Mouse (Mus musculus): Measurements from ENCODE around the gene Dpt. TPM values are rescaled to one million over a fixed set of nuclear protein-coding genes. Genes with fewer than 3 reads are reported as not detected.

The Dpt gene
- total and polyA plus RNA-seq, 3 experiments = not detected

DNA sequence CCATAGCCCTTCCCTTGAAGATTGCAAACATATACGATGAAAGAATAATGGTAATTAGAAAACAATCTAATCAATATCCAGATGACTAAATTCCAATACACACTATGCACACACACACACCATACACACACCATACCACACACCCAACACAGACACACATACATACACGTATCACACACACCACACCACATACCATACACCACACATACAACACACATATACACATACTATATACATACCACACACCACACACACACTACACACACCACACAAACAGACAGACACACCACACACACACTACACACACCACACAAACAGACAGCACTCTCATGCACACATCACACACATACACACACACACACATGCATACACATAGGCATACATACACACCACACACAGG is 64.3 kb downstream of the Dpt start:
- TF ChIP-seq HCFC1 (IDR thresholded peaks at IDR 0.05; ENCODE audit: low read depth, low read length) (no peak), ETS1 (conservative IDR thresholded peaks at IDR 0.05; ENCODE audit: low read depth, low read length) (no peak), TCF12 (IDR thresholded peaks at IDR 0.05; ENCODE audit: low read depth, low read length) (no peak), SIN3A (IDR thresholded peaks at IDR 0.05; ENCODE audit: low read length) (no peak), USF2 (conservative IDR thresholded peaks at IDR 0.05; ENCODE audit: low read depth, low read length) (no peak), CHD2 (IDR thresholded peaks at IDR 0.05; ENCODE audit: low read length) (no peak), ZC3H11A (IDR thresholded peaks at IDR 0.05; ENCODE audit: low read depth, low read length) (no peak), ZNF384 (IDR thresholded peaks at IDR 0.05; ENCODE audit: low read depth, low read length) (no peak), BHLHE40 (IDR thresholded peaks at IDR 0.05; ENCODE audit: low read depth, low read length) (no peak), USF1 (IDR thresholded peaks at IDR 0.05; ENCODE audit: low read depth, low read length) (no peak), EP300 (IDR thresholded peaks at IDR 0.05; ENCODE audit: low read length) (no peak), ELF1 (IDR thresholded peaks at IDR 0.05; ENCODE audit: low read depth, low read length) (no peak), MAFK (IDR thresholded peaks at IDR 0.05; ENCODE audit: insufficient replicate concordance, low read length) (no peak), RCOR1 (conservative IDR thresholded peaks at IDR 0.05; ENCODE audit: low read depth, low read length) (no peak), MAX (IDR thresholded peaks at IDR 0.05; ENCODE audit: low read length) (no peak), IRF4 (IDR thresholded peaks at IDR 0.05; ENCODE audit: low read depth, low read length) (no peak)
- Histone ChIP-seq H3K4me2 (ENCODE audit: insufficient read depth, low read depth, poor library complexity, severe bottlenecking) (no peak overlapping the region), H3K27me3 (replicated peaks) (no peaks in the 10 kb centered on the region), H3K4me1 (ENCODE audit: control insufficient read depth in 1 of 2, insufficient read depth in 2 of 2) (no peaks in the 10 kb centered on the region), H3K9ac (ENCODE audit: insufficient read depth, low read depth) (no peak overlapping the region), H3K79me2 (replicated peaks; ENCODE audit: control insufficient read depth, extremely low read depth, insufficient read depth, poor library complexity, severe bottlenecking) (no peaks in the 10 kb centered on the region), H3K27ac (ENCODE audit: insufficient read depth, low read depth) (no peak overlapping the region), H3K4me3 (replicated peaks in 1 of 3; ENCODE audit: low read depth in 2 of 3, low read length in 2 of 3, poor library complexity in 1 of 3) (no peak overlapping the region), H3K9me3 (replicated peaks; ENCODE audit: low read length) (no peaks in the 10 kb centered on the region), H3K36me3 (replicated peaks in 1 of 2; ENCODE audit: control insufficient read depth in 1 of 2, insufficient read depth in 1 of 2, low read length in 1 of 2) (no peaks in the 10 kb centered on the region)
- DNase-seq (ENCODE audit: extremely low read depth) = no peak
- dilution Hi-C loops (cut with MboI; ENCODE audit: extremely low pct_ligation_motif_present, extremely low pct_unique_long_range_greater_than_20kb, low sequenced_read_pairs) = no loop called here
- in situ Hi-C loops (cut with MboI; ENCODE audit: low pct_ligation_motif_present, low pct_unique_long_range_greater_than_20kb, low sequenced_read_pairs) = no loop called here

DNA sequence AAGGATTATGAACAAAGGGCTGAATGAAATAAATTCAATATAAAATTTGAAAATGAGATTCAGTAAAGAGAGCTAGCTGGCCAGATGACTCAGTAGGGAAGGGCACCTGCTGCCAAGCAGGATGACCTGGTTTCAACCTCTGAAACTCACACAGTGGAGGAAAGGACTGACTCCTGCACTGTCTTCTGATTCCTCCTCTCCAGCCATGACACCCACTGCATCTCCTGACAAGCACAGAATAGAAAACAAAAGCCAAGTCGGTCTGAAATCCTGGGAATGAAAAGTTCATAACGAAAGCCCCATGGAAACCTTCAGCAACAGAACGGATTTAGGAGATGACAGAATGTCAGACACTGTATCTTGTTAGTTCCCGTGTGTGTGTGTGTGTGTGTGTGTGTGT is 65.1 kb downstream of the Dpt start:
- Histone ChIP-seq H3K79me2 (replicated peaks; ENCODE audit: control insufficient read depth, extremely low read depth, insufficient read depth, poor library complexity, severe bottlenecking) (no peaks in the 10 kb centered on the region), H3K4me2 (ENCODE audit: insufficient read depth, low read depth, poor library complexity, severe bottlenecking) (no peak overlapping the region), H3K9ac (ENCODE audit: insufficient read depth, low read depth) (no peak overlapping the region), H3K36me3 (replicated peaks in 1 of 2; ENCODE audit: control insufficient read depth in 1 of 2, insufficient read depth in 1 of 2, low read length in 1 of 2) (no peaks in the 10 kb centered on the region), H3K4me1 (ENCODE audit: control insufficient read depth in 1 of 2, insufficient read depth in 2 of 2) (no peaks in the 10 kb centered on the region), H3K27ac (ENCODE audit: insufficient read depth, low read depth) (no peak overlapping the region), H3K4me3 (replicated peaks in 1 of 3; ENCODE audit: low read depth in 2 of 3, low read length in 2 of 3, poor library complexity in 1 of 3) (no peak overlapping the region), H3K27me3 (replicated peaks) (no peaks in the 10 kb centered on the region), H3K9me3 (replicated peaks; ENCODE audit: low read length) (no peaks in the 10 kb centered on the region)
- no peak for DNase-seq (ENCODE audit: extremely low read depth)
- in situ Hi-C loops (cut with MboI; ENCODE audit: low pct_ligation_motif_present, low pct_unique_long_range_greater_than_20kb, low sequenced_read_pairs) = no loop called here
- no peak for TF ChIP-seq NELFE (IDR thresholded peaks at IDR 0.05; ENCODE audit: low read depth, low read length)
- no peak for TF ChIP-seq ETS1 (conservative IDR thresholded peaks at IDR 0.05; ENCODE audit: low read depth, low read length)
- TF ChIP-seq MAX (IDR thresholded peaks at IDR 0.05; ENCODE audit: low read length) = no peak
- no peak for TF ChIP-seq TCF12 (IDR thresholded peaks at IDR 0.05; ENCODE audit: low read depth, low read length)
- TF ChIP-seq NRF1 (IDR thresholded peaks at IDR 0.05; ENCODE audit: low read depth, low read length) = no peak
- no peak for TF ChIP-seq IRF4 (IDR thresholded peaks at IDR 0.05; ENCODE audit: low read depth, low read length)
- TF ChIP-seq ELF1 (IDR thresholded peaks at IDR 0.05; ENCODE audit: low read depth, low read length) = no peak
- no peak for TF ChIP-seq BHLHE40 (IDR thresholded peaks at IDR 0.05; ENCODE audit: low read depth, low read length)
- TF ChIP-seq MAZ (IDR thresholded peaks at IDR 0.05; ENCODE audit: low read depth, low read length) = no peak
- TF ChIP-seq MXI1 (IDR thresholded peaks at IDR 0.05; ENCODE audit: low read depth, low read length) = no peak
- TF ChIP-seq ZNF384 (IDR thresholded peaks at IDR 0.05; ENCODE audit: low read depth, low read length) = no peak
- TF ChIP-seq JUND (conservative IDR thresholded peaks at IDR 0.05; ENCODE audit: low read depth, low read length) = no peak
- no peak for TF ChIP-seq GABPA (IDR thresholded peaks at IDR 0.05; ENCODE audit: insufficient replicate concordance, low read depth, low read length)
- TF ChIP-seq JUN (IDR thresholded peaks at IDR 0.05; ENCODE audit: insufficient read depth, low read depth, low read length) = no peak
- dilution Hi-C loops (cut with MboI; ENCODE audit: extremely low pct_ligation_motif_present, extremely low pct_unique_long_range_greater_than_20kb, low sequenced_read_pairs) = no loop called here

All from CH12.LX (cell line).